ENCODE assay signal across 35 mouse cellular contexts in the genomic region with DNA sequence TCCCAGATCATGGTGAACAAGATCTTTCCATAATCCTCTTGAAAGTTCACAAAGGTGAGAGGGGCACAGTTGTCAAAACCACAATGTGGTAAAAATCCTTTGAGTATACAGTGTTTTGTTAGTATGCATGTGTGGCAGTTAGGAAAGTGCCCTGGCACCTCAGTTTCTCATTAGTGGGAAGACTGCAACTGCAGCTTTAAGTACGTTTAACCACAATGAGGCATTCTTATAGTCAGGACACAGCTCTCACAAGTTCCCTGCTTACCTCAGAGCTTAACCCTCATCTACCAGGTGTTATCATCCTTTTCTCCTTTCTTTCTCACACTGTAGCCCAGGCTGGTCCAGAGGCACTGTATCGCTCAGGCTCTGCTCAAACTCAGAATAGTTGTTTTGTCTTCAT. TPM values are rescaled to one million over a fixed set of nuclear protein-coding genes. Genes with fewer than 3 reads are reported as not detected.
"Had no signal": no experiment of that assay in that cellular context is flagged by ENCODE, and none has a peak within 500 bp of the region (broad histone marks: within the 10 kb centered on the region; RNA-seq: fewer than 3 reads in every experiment).

No protein-coding gene starts in this region.

- H3K27ac ChIP-seq: heart, adult 2 months; heart, embryonic 10.5 days; heart, embryonic 13.5 days; heart, embryonic 15.5 days; hindbrain, embryonic 10.5 days; hindbrain, embryonic 12.5 days; hindbrain, embryonic 13.5 days; hindbrain, embryonic 14.5 days; hindbrain, embryonic 15.5 days; hindbrain, postnatal 0 days; intestine, embryonic 15.5 days; kidney, embryonic 15.5 days; kidney, postnatal 0 days; layer of hippocampus, adult 2 months had no signal

- H3K4me1 ChIP-seq: heart, embryonic 10.5 days; heart, embryonic 12.5 days; heart, embryonic 13.5 days; heart, embryonic 15.5 days; hindbrain, embryonic 10.5 days; hindbrain, embryonic 12.5 days; hindbrain, embryonic 13.5 days; hindbrain, embryonic 15.5 days; intestine, embryonic 15.5 days; kidney, embryonic 15.5 days had no signal

- H3K4me3 ChIP-seq: heart, adult 2 months; heart, embryonic 10.5 days; heart, embryonic 12.5 days; heart, embryonic 13.5 days; heart, embryonic 15.5 days; hindbrain, embryonic 10.5 days; hindbrain, embryonic 12.5 days; hindbrain, embryonic 13.5 days; hindbrain, embryonic 15.5 days; intestine, embryonic 15.5 days; kidney, embryonic 15.5 days; layer of hippocampus, adult 2 months had no signal

- H3K9ac ChIP-seq: heart, embryonic 12.5 days; heart, embryonic 13.5 days; heart, embryonic 15.5 days; hindbrain, embryonic 12.5 days; hindbrain, embryonic 13.5 days; hindbrain, embryonic 14.5 days; hindbrain, embryonic 15.5 days; intestine, embryonic 15.5 days; kidney, embryonic 15.5 days had no signal

- DNase-seq: heart, adult 2 months; heart, postnatal 14 days; heart, postnatal 36 days; heart, postnatal 4 days; kidney, adult 11 months; kidney, adult 18-20 months; kidney, adult 2 months; kidney, adult 8-10 months; kidney, adult 9 months; kidney, postnatal 10 days; kidney, postnatal 14 days; kidney, postnatal 25 days; kidney, postnatal 36 days; kidney, postnatal 4 days; layer of hippocampus, adult 9-11 months; layer of hippocampus, postnatal 36 days had no signal

- H3K27me3 ChIP-seq: heart, embryonic 12.5 days; heart, embryonic 13.5 days; heart, embryonic 15.5 days; hindbrain, embryonic 12.5 days; hindbrain, embryonic 13.5 days; hindbrain, embryonic 15.5 days; intestine, embryonic 15.5 days; kidney, embryonic 15.5 days had no signal

- H3K36me3 ChIP-seq: heart, embryonic 10.5 days; heart, embryonic 12.5 days; heart, embryonic 15.5 days; hindbrain, embryonic 12.5 days; hindbrain, embryonic 13.5 days; hindbrain, embryonic 15.5 days; intestine, embryonic 15.5 days; kidney, embryonic 15.5 days had no signal

- H3K4me2 ChIP-seq: heart, embryonic 11.5 days; heart, embryonic 12.5 days; heart, embryonic 13.5 days; heart, embryonic 15.5 days; hindbrain, embryonic 12.5 days; hindbrain, embryonic 13.5 days; hindbrain, embryonic 14.5 days; hindbrain, embryonic 15.5 days; intestine, embryonic 15.5 days; kidney, embryonic 15.5 days had no signal

- H3K9me3 ChIP-seq: heart, embryonic 10.5 days; heart, embryonic 12.5 days; heart, embryonic 13.5 days; heart, embryonic 15.5 days; hindbrain, embryonic 10.5 days; hindbrain, embryonic 12.5 days; hindbrain, embryonic 13.5 days; hindbrain, embryonic 15.5 days; intestine, embryonic 15.5 days; kidney, embryonic 15.5 days had no signal

- ATAC-seq: hindbrain, embryonic 16.5 days; hindbrain, postnatal 0 days; inflammation-experienced regulatory T-cells, adult 6 months; intestine, embryonic 15.5 days; intestine, embryonic 16.5 days; intestine, postnatal 0 days had no signal

RNA-seq across cellular contexts. Expression of gene Ccdc18, which starts 28.1 kb away (rescaled TPM):
- polyA plus RNA-seq: heart, adult 2 months had no signal
